Mouse (Mus musculus) lung, embryonic 14.5 days (tissue): ENCODE results near the gene Mroh7. TPM values are rescaled to one million over a fixed set of nuclear protein-coding genes. Genes with fewer than 3 reads are reported as not detected.
A peak's percentile ranks its signal among the peaks of the same experiment; 100 is the strongest.

Experiments used
- ATAC-seq: fragments of 200-750 bp; cut with Nextera tagmentation; 2 replicates; pipeline ENCODE4 v1.8.0; 2017; ENCODE audit warnings: mild to moderate bottlenecking, moderate TSS enrichment, moderate library complexity; ENCODE audit not compliant: insufficient read depth
- DNase-seq: peaks from one replicate; pipeline ENCODE4 v3.0.0-alpha.2; 2015
- H3K27ac ChIP-seq: fragments of 300-500 bp; sonication (generic); 2 replicates; pipeline ENCODE4 v1.5.1; 2014; ENCODE audit warnings: low read depth, mild to moderate bottlenecking, moderate library complexity
- H3K27me3 ChIP-seq: fragments of 300-500 bp; sonication (generic); 2 replicates; pipeline ENCODE4 v1.6.1; 2014; ENCODE audit warnings: low read length, control low read depth; ENCODE audit not compliant: insufficient read depth
- H3K36me3 ChIP-seq: fragments of 300-500 bp; sonication (generic); 2 replicates; pipeline ENCODE4 v1.6.1; 2014; ENCODE audit warnings: control low read depth; ENCODE audit not compliant: insufficient read depth
- H3K4me1 ChIP-seq: fragments of 300-500 bp; sonication (generic); 2 replicates; pipeline ENCODE4 v1.6.1; 2014; ENCODE audit warnings: antibody characterized with exemption, control low read depth; ENCODE audit not compliant: insufficient read depth
- H3K4me2 ChIP-seq: fragments of 300-500 bp; sonication (generic); 2 replicates; pipeline ENCODE4 v1.6.1; 2014; ENCODE audit warnings: mild to moderate bottlenecking
- H3K4me3 ChIP-seq: fragments of 300-500 bp; sonication (generic); 2 replicates; pipeline ENCODE4 v1.5.1; 2014; ENCODE audit warnings: low read depth, low read length
- H3K9ac ChIP-seq: fragments of 300-500 bp; sonication (generic); 2 replicates; pipeline ENCODE4 v1.6.1; 2014
- H3K9me3 ChIP-seq: fragments of 300-500 bp; sonication (generic); 2 replicates; pipeline ENCODE4 v1.6.1; 2016; ENCODE audit warnings: low read depth, low read length, control low read depth
- CTCF ChIP-seq: IDR thresholded peaks from 2 replicates; pipeline ENCODE4 v1.5.1; 2016; ENCODE audit warnings: antibody characterized with exemption, low read depth
- WGBS: fragments of 180-500 bp; shearing (Covaris S2); extraction: QIAGEN DNeasy Blood & Tissue Kit; methylation state at CpG from one replicate; pipeline ENCODE4 v1.1.7; 2014; 5-methylcytosine and 5-hydroxymethylcytosine counted together
- polyA plus RNA-seq: library from polyadenylated mRNA; unstranded; fragments of >200 nt; fragmentation: Nextera tagmentation; extraction: Ambion mirVana; gene quantifications from 2 replicates; pipeline ENCODE4 v1.2.1, GENCODE M21; 2014

The Mroh7 gene
- polyA plus RNA-seq, 1 experiment from 2014 or later: 0.08 TPM

DNA sequence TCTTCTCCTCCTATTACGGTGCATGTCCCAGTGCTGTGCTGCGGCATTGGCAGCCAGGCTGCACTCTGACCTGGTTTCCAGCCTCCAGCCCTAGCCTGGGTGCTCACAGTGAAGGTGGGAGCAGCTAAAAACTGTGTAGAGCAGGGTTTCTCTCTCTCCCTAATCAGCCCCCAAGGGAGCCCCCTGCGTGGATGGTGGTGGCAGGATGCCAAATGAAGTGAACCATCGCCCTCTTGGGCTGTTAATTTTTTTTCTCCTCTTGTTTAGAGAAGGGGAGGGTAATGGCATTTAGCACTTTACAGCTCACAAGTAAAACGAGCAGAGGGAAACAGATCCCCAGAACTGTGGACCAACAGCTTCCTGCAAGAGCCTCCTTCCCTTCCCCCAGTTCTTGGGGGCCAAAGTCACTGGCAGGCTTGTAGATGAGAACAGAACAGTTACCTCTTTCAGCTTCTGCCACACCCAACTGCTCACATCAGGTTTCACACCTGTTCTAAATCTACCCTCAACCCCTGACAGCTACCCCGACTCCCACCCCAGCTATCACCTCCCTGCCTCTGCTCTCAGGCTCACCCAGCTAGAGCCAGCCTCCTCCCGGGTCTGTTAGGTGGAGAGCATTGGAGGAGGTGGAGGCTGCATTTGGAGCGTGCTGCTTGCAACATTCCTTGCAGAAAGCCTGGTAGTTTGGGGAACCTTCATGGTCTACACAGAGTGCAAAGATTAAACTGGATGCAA is 87.1 kb downstream of the Mroh7 start:
- DNase-seq (peak; percentile 62), ATAC-seq (peak; percentile 73)
- Histone ChIP-seq H3K9me3 (no peaks in the 10 kb centered on the region), H3K27ac (peak overlapping the region; percentile 69), H3K36me3 (no peaks in the 10 kb centered on the region), H3K4me1 (peaks cover 16% of the 10 kb centered on the region), H3K4me2 (no peak overlapping the region), H3K27me3 (no peaks in the 10 kb centered on the region), H3K9ac (peak overlapping the region; percentile 24), H3K4me3 (no peak overlapping the region)
- WGBS: 6% methylated on average over 8 of the region's 8 CpGs
- TF ChIP-seq CTCF: no peak

DNA sequence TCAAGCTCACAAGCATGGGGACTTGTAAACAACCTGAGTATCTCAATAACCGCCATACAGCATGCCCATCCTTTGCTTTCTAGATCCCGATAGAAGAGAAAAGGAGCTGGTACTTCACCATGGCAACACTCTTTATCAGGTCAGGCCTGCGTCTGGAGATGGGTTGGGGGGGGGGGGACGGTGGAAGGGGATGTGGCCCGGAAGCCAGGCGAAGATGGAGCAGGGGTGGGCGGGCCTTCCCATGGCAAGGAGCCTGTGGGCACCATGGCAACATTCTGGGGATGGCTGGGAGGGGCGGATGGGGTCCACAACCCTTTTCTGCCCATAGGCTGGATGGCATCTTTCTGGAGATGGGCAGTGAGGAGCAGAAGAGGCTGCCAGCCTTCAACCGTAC is 96.6 kb downstream of the Mroh7 start:
- H3K9ac ChIP-seq: no peak overlapping the region
- 36% methylated on average over 9 of the region's 9 CpGs for WGBS
- no peaks in the 10 kb centered on the region for H3K36me3 ChIP-seq
- DNase-seq (no peak), ATAC-seq (no peak)
- H3K4me3 ChIP-seq: no peak overlapping the region
- no peaks in the 10 kb centered on the region; the same call in 1 of the 2 replicates for H3K27me3 ChIP-seq
- no peak overlapping the region for H3K4me2 ChIP-seq
- no peak for TF ChIP-seq CTCF
- H3K27ac ChIP-seq: peak overlapping the region; percentile 65
- H3K9me3 ChIP-seq: no peaks in the 10 kb centered on the region
- H3K4me1 ChIP-seq: 0 out of 2 replicates have a peak, but pooled peaks cover 3% of the 10 kb centered on the region

DNA sequence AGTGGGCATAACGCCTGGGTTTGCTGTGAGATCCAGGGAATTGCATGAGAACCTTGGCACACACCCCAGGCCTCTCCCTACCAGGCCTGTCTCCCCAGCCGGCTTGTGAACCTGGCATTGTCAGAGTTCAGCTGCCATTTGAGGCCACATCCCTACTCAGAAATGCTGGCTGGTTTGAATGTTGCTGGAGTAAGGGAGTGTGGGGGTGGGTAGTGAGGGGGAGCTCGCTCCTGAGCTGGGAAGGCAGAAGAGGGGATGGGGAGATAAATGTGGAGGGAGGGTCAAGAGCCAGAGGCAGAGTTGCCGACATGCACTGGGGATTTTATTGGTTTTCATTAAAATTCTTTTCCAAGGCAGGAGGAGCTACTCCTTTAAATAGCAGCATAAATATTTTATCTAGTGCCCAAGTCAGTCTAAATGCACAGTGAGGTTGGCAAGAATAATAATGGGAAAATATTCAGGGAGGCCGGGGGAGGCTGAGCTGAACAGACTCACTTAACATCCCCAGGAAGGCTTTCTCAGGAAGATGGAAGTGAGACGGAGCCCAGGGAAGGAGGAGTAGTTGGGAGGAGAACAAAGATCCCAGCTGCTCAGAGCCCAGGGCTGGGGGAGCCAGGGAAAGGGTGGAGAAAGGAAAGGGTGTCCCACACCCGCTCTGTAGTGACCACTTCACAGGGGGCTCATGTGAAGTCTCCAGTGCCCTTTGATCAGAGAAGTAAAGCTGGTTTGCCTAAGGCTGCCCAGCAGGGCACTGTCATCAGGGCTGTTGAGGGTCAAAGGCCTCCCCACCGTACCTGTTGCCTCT is 97.2 kb downstream of the Mroh7 start:
- Histone ChIP-seq H3K36me3 (no peaks in the 10 kb centered on the region), H3K27ac (peak overlapping the region; percentile 65), H3K4me2 (no peak overlapping the region), H3K4me3 (no peak overlapping the region), H3K4me1 (0 out of 2 replicates have a peak, but pooled peaks cover 3% of the 10 kb centered on the region), H3K9me3 (no peaks in the 10 kb centered on the region), H3K9ac (no peak overlapping the region), H3K27me3 (no peaks in the 10 kb centered on the region; the same call in 1 of the 2 replicates)
- TF ChIP-seq CTCF: no peak
- 21% methylated on average over 8 of the region's 8 CpGs for WGBS
- ATAC-seq (peak; percentile 20; the same call in 1 of the 2 replicates), DNase-seq (peak; percentile 44)

DNA sequence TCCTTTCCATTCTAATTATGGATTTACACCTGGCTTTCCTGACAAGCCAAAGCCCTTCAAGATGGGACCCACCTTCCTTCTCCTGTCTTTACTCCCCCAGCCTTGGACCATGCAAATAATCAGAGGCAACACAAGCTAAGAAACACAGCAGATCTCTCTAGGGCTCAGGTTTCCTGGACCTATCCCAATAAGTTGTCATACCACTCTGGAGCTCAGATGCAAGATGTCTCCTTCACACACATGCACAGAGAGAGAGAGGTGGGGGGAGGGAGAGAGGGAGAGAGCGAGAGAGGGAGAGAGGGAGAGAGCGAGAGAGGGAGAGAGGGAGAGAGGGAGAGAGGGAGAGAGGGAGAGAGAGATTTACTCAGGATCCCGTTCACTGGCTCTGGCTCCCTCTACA is 98.4 kb downstream of the Mroh7 start:
- no peaks in the 10 kb centered on the region for H3K9me3 ChIP-seq

More for the DNA sequence above, 98.4 kb downstream of the Mroh7 start:
- no peak overlapping the region for H3K4me3 ChIP-seq
- 23% methylated on average over 1 of the region's 3 CpGs for WGBS
- no peaks in the 10 kb centered on the region for H3K36me3 ChIP-seq
- peak overlapping the region; percentile 65 for H3K27ac ChIP-seq
- no peak overlapping the region for H3K4me2 ChIP-seq
- DNase-seq (peak; percentile 78), ATAC-seq (peak; percentile 72; the same call in 1 of the 2 replicates)
- H3K4me1 ChIP-seq: 0 out of 2 replicates have a peak, but pooled peaks cover 3% of the 10 kb centered on the region
- H3K9ac ChIP-seq: no peak overlapping the region
- no peaks in the 10 kb centered on the region; the same call in 1 of the 2 replicates for H3K27me3 ChIP-seq
- no peak for TF ChIP-seq CTCF

Other genes with a start within 250 kb of the Mroh7 start
- not detected in 2 replicates for gene Bsnd, start 238.6 kb downstream of the Mroh7 start, polyA plus RNA-seq
- 22.5 and 25.0 TPM in 2 replicates for gene Dhcr24, start 169.9 kb downstream of the Mroh7 start, polyA plus RNA-seq
- gene Lexm, start 113.7 kb downstream of the Mroh7 start, polyA plus RNA-seq: not detected in 2 replicates
- 0.92 and 1.1 TPM in 2 replicates for gene Ttc22, start 108.5 kb downstream of the Mroh7 start, polyA plus RNA-seq
- 14.3 and 14.5 TPM in 2 replicates for gene Pars2, start 79.9 kb downstream of the Mroh7 start, polyA plus RNA-seq
- 79.1 and 80.4 TPM in 2 replicates for gene Ttc4, start 52.0 kb downstream of the Mroh7 start, polyA plus RNA-seq
- 0.27 and 0.30 TPM in 2 replicates for gene Fam151a, start 3.0 kb upstream of the Mroh7 start, polyA plus RNA-seq
- 0.84 and 1.1 TPM in 2 replicates for gene Acot11, start 74.1 kb upstream of the Mroh7 start, polyA plus RNA-seq
- 69.5 and 80.2 TPM in 2 replicates for gene Ssbp3, start 179.8 kb upstream of the Mroh7 start, polyA plus RNA-seq